Mouse (Mus musculus): ENCODE data around the gene Mink1. TPM values are rescaled to one million over a fixed set of nuclear protein-coding genes. Genes with fewer than 3 reads are reported as not detected.

The Mink1 gene
- polyA plus RNA-seq, 1 experiment from 2014 or later: 16.0 TPM

DNA sequence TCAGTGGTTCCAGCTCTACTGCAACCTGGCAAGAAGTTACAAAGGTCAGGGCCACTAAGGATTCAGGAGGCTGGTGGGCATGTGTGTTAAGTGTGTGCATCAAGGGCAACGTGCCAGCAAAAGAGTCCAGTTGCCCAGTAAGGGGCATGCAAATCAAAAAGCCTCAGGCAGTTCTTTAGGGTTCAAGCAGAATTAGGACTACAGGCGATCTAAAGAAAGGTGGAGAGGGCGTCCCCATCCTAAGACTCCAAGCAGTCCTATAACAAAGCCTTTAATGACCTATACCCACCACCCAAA, 83.5 kb downstream of the Mink1 start:
- no peaks in the 10 kb centered on the region for H3K27me3 ChIP-seq (replicated peaks; ENCODE audit: control insufficient read depth, insufficient read depth, low read length)
- ATAC-seq (replicated peaks; ENCODE audit: low FRiP score): no peak
- H3K9ac ChIP-seq (ENCODE audit: low read depth, low read length): peak overlapping the region; percentile 70
- WGBS: 27% methylated on average over 3 of the region's 3 CpGs
- peak overlapping the region; percentile 92 for H3K4me3 ChIP-seq (ENCODE audit: low read depth, low read length)
- no peak for DNase-seq (ENCODE audit: low spot score)
- H3K4me1 ChIP-seq (replicated peaks; ENCODE audit: control insufficient read depth, insufficient read depth, low read length): peaks cover 39% of the 10 kb centered on the region
- H3K9me3 ChIP-seq (ENCODE audit: control insufficient read depth, low read length): no peaks in the 10 kb centered on the region
- peak overlapping the region; percentile 81 for H3K27ac ChIP-seq (ENCODE audit: low read depth, low read length)
- peaks cover 38% of the 10 kb centered on the region for H3K36me3 ChIP-seq (ENCODE audit: control insufficient read depth, insufficient read depth, low read length)
- peak overlapping the region; percentile 82 for H3K4me2 ChIP-seq

DNA sequence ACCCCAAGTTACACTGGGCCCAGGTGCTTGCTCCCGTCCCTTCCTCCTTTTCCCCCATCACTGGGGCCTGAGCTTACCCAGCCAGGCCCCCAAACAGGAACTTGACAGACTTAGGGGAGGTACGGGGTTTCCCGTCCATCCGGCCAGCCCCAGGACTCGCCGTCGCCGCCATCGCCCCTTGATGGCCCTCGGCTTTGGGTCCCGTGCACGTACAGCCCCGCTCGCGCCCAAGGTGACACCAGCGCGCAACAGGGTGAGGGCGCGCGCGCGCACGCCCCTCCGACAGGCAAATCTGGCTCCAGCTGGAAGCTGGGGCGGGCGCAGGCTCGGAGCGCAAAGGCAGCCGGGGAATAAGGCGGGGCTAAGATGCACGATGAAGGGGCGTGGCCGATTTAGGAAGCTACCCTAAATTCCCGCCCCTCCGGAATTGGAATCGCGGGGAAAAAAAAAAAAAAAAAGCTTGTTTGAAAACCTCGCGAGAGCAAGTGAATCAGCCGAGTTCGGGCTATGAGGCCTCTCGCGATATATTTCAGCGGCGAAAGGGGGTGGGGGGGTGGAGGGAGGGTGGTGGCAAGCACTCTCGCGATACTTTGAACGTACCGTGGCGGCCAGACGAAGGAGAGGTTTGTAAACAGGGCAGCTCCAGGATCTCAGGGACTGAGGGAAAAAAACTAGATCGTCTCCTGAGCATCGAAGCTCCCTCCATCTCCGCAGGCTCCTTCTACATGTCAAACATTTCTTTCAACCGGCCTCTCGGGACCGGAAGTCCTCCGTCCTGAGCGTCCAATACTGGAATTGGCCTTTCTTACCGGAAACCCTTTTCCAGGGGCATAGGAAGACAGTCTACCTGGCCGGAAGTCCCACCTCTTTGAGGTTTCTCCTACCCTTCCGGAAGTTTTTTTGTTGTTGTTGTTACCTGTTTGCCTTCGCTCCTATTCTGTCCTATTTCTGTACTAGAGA, 84.3 kb downstream of the Mink1 start, which contains the start of the genes Rnf167 and Slc25a11:
Gene Rnf167, plus strand, starts transcription at position 545 of the 960 bp plus-strand sequence.
Gene Slc25a11, minus strand, starts transcription at position 789 of the 960 bp plus-strand sequence.
- Histone ChIP-seq H3K4me3 (ENCODE audit: low read depth, low read length) (peak within 1 kb of the TSS; percentile 92), H3K4me1 (replicated peaks; ENCODE audit: control insufficient read depth, insufficient read depth, low read length) (peaks cover 46% of the 10 kb centered on the region), H3K27me3 (replicated peaks; ENCODE audit: control insufficient read depth, insufficient read depth, low read length) (no peaks in the 10 kb centered on the region), H3K27ac (ENCODE audit: low read depth, low read length) (peak within 1 kb of the TSS; percentile 98), H3K9ac (ENCODE audit: low read depth, low read length) (peak within 1 kb of the TSS; percentile 95), H3K9me3 (ENCODE audit: control insufficient read depth, low read length) (no peaks in the 10 kb centered on the region), H3K36me3 (ENCODE audit: control insufficient read depth, insufficient read depth, low read length) (peaks cover 43% of the 10 kb centered on the region), H3K4me2 (peak within 1 kb of the TSS; percentile 92)
- under 1% methylated on average over 63 of the region's 63 CpGs for WGBS
- ATAC-seq (replicated peaks; ENCODE audit: low FRiP score) (peak; percentile 83), DNase-seq (ENCODE audit: low spot score) (peak; percentile 96)

DNA sequence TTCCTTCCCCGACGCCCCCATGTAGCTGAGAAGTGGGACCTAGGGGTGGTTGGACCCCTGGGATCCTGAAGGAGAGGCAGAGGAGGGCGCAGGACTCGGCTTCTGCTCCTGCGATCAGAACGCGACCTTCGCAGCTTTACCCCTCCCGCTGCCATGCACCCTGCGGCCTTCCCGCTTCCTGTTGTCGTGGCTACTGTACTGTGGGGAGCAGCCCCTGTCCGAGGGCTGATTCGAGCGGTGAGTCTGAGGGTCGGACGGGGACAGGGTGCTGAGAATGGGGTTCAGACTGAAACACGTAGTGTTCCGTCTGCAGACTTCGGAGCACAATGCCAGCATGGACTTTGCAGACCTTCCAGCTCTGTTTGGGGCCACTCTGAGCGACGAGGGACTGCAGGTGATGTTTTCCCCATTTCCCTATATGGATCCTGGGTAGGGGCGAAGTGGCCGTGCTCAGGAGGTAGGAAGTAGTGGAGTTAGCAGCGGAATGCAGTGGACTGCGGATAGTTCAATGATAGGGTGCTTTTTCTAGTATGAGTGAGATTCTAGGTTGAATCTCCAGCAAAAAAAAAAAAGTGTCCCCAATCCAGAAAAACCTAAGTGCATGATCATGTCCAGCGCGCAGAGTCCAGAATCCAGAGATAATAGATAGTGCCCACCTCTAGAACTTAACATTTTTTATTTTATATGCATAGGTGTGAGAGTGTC, 85.2 kb downstream of the Mink1 start:
- H3K36me3 ChIP-seq (ENCODE audit: control insufficient read depth, insufficient read depth, low read length): peaks cover 51% of the 10 kb centered on the region

DNA sequence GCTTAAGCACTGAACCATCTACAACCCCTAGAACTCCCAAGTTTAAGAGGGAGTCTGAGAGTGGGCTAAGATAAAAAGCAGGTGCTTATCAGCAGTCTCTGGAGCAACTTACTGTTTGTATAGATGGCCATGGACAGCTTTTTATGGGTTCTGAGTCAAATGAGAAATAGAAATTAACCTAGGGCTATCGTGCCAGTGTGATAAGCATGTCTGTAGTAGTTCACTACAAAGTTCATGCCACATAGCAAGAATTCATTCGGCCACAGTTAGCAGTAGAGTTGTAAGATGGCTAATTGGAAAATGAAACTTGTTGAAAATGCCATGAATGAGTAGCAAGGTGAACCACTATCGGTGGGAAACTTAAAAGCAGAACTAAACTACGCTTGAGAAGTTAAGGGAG, 85.8 kb downstream of the Mink1 start:
- no peaks in the 10 kb centered on the region for H3K9me3 ChIP-seq (ENCODE audit: control insufficient read depth, low read length)
- peaks cover 48% of the 10 kb centered on the region for H3K36me3 ChIP-seq (ENCODE audit: control insufficient read depth, insufficient read depth, low read length)
- peaks cover 56% of the 10 kb centered on the region for H3K4me1 ChIP-seq (replicated peaks; ENCODE audit: control insufficient read depth, insufficient read depth, low read length)
- ATAC-seq (replicated peaks; ENCODE audit: low FRiP score): peak; percentile 33
- peak overlapping the region; percentile 95 for H3K9ac ChIP-seq (ENCODE audit: low read depth, low read length)
- WGBS: 50% methylated on average over 4 of the region's 4 CpGs
- H3K27me3 ChIP-seq (replicated peaks; ENCODE audit: control insufficient read depth, insufficient read depth, low read length): no peaks in the 10 kb centered on the region
- DNase-seq (ENCODE audit: low spot score): no peak
- H3K4me2 ChIP-seq: peak overlapping the region; percentile 92
- H3K27ac ChIP-seq (ENCODE audit: low read depth, low read length): peak overlapping the region; percentile 98
- H3K4me3 ChIP-seq (ENCODE audit: low read depth, low read length): peak overlapping the region; percentile 92

More for the DNA sequence above, 85.2 kb downstream of the Mink1 start:
- Histone ChIP-seq H3K9ac (ENCODE audit: low read depth, low read length) (peak overlapping the region; percentile 95), H3K27me3 (replicated peaks; ENCODE audit: control insufficient read depth, insufficient read depth, low read length) (no peaks in the 10 kb centered on the region), H3K4me3 (ENCODE audit: low read depth, low read length) (peak overlapping the region; percentile 92), H3K27ac (ENCODE audit: low read depth, low read length) (peak overlapping the region; percentile 98), H3K4me1 (replicated peaks; ENCODE audit: control insufficient read depth, insufficient read depth, low read length) (peaks cover 55% of the 10 kb centered on the region), H3K4me2 (peak overlapping the region; percentile 92), H3K9me3 (ENCODE audit: control insufficient read depth, low read length) (no peaks in the 10 kb centered on the region)
- WGBS: 3% methylated on average over 28 of the region's 28 CpGs
- ATAC-seq (replicated peaks; ENCODE audit: low FRiP score) (peak; percentile 21; the same call in 1 of the 2 replicates), DNase-seq (ENCODE audit: low spot score) (peak; percentile 55)

DNA sequence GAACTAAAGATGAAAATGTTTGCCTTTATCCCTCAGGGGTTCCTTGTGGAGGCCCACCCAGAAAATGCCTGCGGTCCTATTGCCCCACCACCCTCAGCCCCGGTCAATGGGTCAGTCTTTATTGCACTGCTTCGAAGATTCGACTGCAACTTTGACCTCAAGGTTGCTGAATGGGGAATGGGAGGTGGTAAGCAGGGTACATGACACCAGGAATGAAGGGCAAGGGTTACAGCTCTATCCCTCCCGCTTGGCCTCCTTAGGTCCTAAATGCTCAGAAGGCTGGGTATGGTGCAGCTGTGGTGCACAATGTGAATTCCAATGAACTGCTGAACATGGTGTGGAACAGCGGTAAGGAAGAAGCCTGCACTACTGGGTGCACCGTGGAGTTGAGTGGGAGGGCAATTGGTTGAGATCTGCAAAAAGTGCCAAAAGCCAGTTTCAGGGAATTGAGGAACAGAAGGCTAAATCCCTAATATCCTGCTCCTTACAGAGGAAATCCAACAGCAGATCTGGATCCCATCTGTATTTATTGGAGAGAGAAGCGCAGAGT, 86.6 kb downstream of the Mink1 start:
- H3K4me1 ChIP-seq (replicated peaks; ENCODE audit: control insufficient read depth, insufficient read depth, low read length): peaks cover 56% of the 10 kb centered on the region
- DNase-seq (ENCODE audit: low spot score) (no peak), ATAC-seq (replicated peaks; ENCODE audit: low FRiP score) (no peak)
- no peaks in the 10 kb centered on the region for H3K27me3 ChIP-seq (replicated peaks; ENCODE audit: control insufficient read depth, insufficient read depth, low read length)
- H3K36me3 ChIP-seq (ENCODE audit: control insufficient read depth, insufficient read depth, low read length): peaks cover 46% of the 10 kb centered on the region
- H3K27ac ChIP-seq (ENCODE audit: low read depth, low read length): peak overlapping the region; percentile 98
- H3K9me3 ChIP-seq (ENCODE audit: control insufficient read depth, low read length): no peaks in the 10 kb centered on the region
- H3K4me2 ChIP-seq: peak overlapping the region; percentile 92
- peak overlapping the region; percentile 92 for H3K4me3 ChIP-seq (ENCODE audit: low read depth, low read length)
- 82% methylated on average over 8 of the region's 8 CpGs for WGBS
- H3K9ac ChIP-seq (ENCODE audit: low read depth, low read length): peak overlapping the region; percentile 95

DNA sequence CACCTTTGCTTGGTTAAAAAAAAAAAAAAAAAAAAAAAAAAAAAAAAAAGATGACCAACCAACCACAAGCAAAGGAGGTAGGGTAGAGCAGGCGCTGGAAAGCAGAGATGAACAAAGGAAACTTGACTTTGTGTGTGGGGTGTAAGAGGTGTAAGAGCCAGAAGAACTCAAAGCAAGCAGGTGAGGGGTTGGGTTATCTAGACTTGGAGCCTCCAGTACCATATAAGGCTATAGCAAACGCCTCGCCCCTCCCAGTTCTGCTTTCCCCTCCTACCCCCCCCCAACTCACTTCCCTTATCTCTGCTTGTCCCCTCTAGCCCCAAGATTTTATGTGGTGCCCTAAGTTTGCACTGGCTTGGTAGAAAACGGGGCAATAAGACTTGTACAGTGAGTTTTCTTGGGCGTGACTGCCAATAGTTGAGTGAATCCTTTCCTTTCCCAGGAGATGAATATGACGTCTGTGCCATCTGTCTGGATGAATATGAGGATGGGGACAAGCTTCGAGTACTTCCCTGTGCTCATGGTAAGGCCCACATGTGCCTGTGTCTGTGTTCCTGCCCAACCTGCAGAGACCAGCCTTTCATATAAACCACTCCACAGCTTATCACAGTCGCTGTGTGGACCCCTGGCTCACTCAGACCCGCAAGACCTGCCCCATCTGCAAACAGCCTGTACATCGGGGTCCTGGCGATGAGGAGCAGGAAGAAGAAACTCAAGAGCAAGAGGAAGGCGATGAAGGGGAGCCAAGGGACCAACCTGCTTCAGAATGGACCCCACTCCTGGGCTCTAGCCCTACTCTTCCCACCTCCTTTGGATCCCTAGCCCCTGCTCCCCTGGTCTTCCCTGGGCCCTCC, 87.9 kb downstream of the Mink1 start:
- peak overlapping the region; percentile 100 for H3K4me3 ChIP-seq (ENCODE audit: low read depth, low read length)

DNA sequence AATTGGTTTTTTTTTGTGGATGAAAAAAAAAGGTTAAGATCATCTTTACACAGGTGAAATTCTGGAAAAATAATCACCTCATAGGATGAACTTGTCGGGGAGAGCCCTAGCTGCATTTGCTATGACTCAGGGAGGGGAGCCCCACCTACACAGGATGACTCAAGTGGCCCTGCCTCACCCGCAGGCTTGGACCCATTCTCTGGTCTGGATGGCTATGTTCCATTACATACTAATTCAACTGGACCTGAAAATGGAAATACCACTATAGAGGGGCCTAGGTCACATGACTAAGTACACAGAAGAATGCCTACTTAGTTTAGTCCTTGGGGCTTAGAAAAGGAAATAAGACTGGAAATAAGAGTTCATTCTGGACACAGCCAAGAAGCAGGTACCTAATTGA, 88.7 kb downstream of the Mink1 start:
- Histone ChIP-seq H3K4me2 (peak overlapping the region; percentile 92), H3K9ac (ENCODE audit: low read depth, low read length) (no peak overlapping the region; the same call in 1 of the 2 replicates), H3K4me1 (replicated peaks; ENCODE audit: control insufficient read depth, insufficient read depth, low read length) (peaks cover 54% of the 10 kb centered on the region), H3K36me3 (ENCODE audit: control insufficient read depth, insufficient read depth, low read length) (peaks cover 34% of the 10 kb centered on the region), H3K4me3 (ENCODE audit: low read depth, low read length) (peak overlapping the region; percentile 100), H3K27me3 (replicated peaks; ENCODE audit: control insufficient read depth, insufficient read depth, low read length) (no peaks in the 10 kb centered on the region), H3K27ac (ENCODE audit: low read depth, low read length) (peak overlapping the region; percentile 77), H3K9me3 (ENCODE audit: control insufficient read depth, low read length) (no peaks in the 10 kb centered on the region)
- WGBS: 70% methylated on average over 2 of the region's 2 CpGs
- DNase-seq (ENCODE audit: low spot score): no peak
- ATAC-seq (replicated peaks; ENCODE audit: low FRiP score): no peak

More for the DNA sequence above, 87.9 kb downstream of the Mink1 start:
- ATAC-seq (replicated peaks; ENCODE audit: low FRiP score) (no peak), DNase-seq (ENCODE audit: low spot score) (no peak)
- 54% methylated on average over 12 of the region's 12 CpGs for WGBS
- Histone ChIP-seq H3K36me3 (ENCODE audit: control insufficient read depth, insufficient read depth, low read length) (peaks cover 34% of the 10 kb centered on the region), H3K4me2 (peak overlapping the region; percentile 92), H3K9me3 (ENCODE audit: control insufficient read depth, low read length) (no peaks in the 10 kb centered on the region), H3K27me3 (replicated peaks; ENCODE audit: control insufficient read depth, insufficient read depth, low read length) (no peaks in the 10 kb centered on the region), H3K27ac (ENCODE audit: low read depth, low read length) (peak overlapping the region; percentile 77), H3K9ac (ENCODE audit: low read depth, low read length) (peak overlapping the region; percentile 55), H3K4me1 (replicated peaks; ENCODE audit: control insufficient read depth, insufficient read depth, low read length) (peaks cover 54% of the 10 kb centered on the region)
